Mouse (Mus musculus) bone marrow, adult 2 months (tissue): ENCODE results near the gene Ntng1.

Experiments used
- CTCF ChIP-seq: fragments of 200-500 bp; IDR thresholded peaks from 2 replicates; pipeline ENCODE4 v1.5.1; 2011; ENCODE audit warnings: low read length, control low read depth; ENCODE audit not compliant: control insufficient read depth, insufficient read depth
- POLR2A ChIP-seq: fragments of 200-500 bp; IDR thresholded peaks from 2 replicates; pipeline ENCODE4 v1.6.1; 2011; ENCODE audit warnings: low read depth, mild to moderate bottlenecking, control low read depth, low read length, borderline replicate concordance; ENCODE audit not compliant: control insufficient read depth

GRCm38 (mm10) chr3:109975106-109975505, 168.7 kb downstream of the Ntng1 start:
- no peak for TF ChIP-seq POLR2A
- TF ChIP-seq CTCF = no peak
